Mouse (Mus musculus): ENCODE data around the gene Gstcd. TPM values are rescaled to one million over a fixed set of nuclear protein-coding genes. Genes with fewer than 3 reads are reported as not detected.

Gstcd gene
- total RNA-seq (2012; rRNA removed): 24.2 and 25.2 TPM in 2 replicates

- Histone ChIP-seq H3K27ac (ENCODE audit: insufficient read depth, low read depth, low read length, poor library complexity, severe bottlenecking) (peak within 1 kb of the TSS; percentile 92), H3K9me3 (ENCODE audit: control insufficient read depth, insufficient read depth, low read depth, low read length) (no peaks in the 10 kb centered on the region), H3K36me3 (ENCODE audit: control insufficient read depth, insufficient read depth, low read length, poor library complexity, severe bottlenecking) (no peaks in the 10 kb centered on the region; the same call in 1 of the 2 replicates), H3K4me3 (ENCODE audit: insufficient read depth in 1 of 2, low read depth in 1 of 2, low read length in 2 of 2, poor library complexity in 1 of 2, severe bottlenecking in 1 of 2) (peak within 1 kb of the TSS; percentile 97 to 99), H3K4me1 (ENCODE audit: control insufficient read depth in 2 of 2, insufficient read depth in 2 of 2, low read length in 2 of 2, poor library complexity in 1 of 2) (no peaks in the 10 kb centered on the region), H3K9ac (ENCODE audit: insufficient read depth, low read depth, low read length, poor library complexity, severe bottlenecking) (peak within 1 kb of the TSS; percentile 99)
- TF ChIP-seq CHD2 (IDR thresholded peaks at IDR 0.05; ENCODE audit: low read depth, low read length) (0 out of 2 replicates have a peak, but pooled peaks have one; percentile 57), ZC3H11A (IDR thresholded peaks at IDR 0.05; ENCODE audit: borderline replicate concordance, low read depth, low read length) (no peak), MAFK (IDR thresholded peaks at IDR 0.05; ENCODE audit: insufficient read depth, low read depth, low read length) (no peak), ZNF384 (IDR thresholded peaks at IDR 0.05; ENCODE audit: low read depth, low read length) (no peak), HCFC1 (IDR thresholded peaks at IDR 0.05; ENCODE audit: borderline replicate concordance, insufficient read depth, low read length) (peak; percentile 89)
- in situ Hi-C loops (cut with MboI; ENCODE audit: low sequenced_read_pairs in 2 of 2, unreplicated experiment in 2 of 2): no loop called here
- DNase-seq (ENCODE audit: low read depth, low spot score): peak; percentile 91
Observed at GRCm38 (mm10) chr3:133091664-133092273, at the start of gene Gstcd, which contains the start of gene Ints12. Gene Gstcd, minus strand, starts transcription at chr3:133092033. Gene Ints12, plus strand, starts transcription at chr3:133091840.

GRCm38 (mm10) chr3:133132611-133133010 lies 40.8 kb upstream of the Gstcd start:
- Histone ChIP-seq H3K27ac (ENCODE audit: insufficient read depth, low read depth, low read length, poor library complexity, severe bottlenecking) (no peak overlapping the region), H3K9me3 (ENCODE audit: control insufficient read depth, insufficient read depth, low read depth, low read length) (no peaks in the 10 kb centered on the region), H3K9ac (ENCODE audit: insufficient read depth, low read depth, low read length, poor library complexity, severe bottlenecking) (no peak overlapping the region), H3K4me3 (ENCODE audit: insufficient read depth in 1 of 2, low read depth in 1 of 2, low read length in 2 of 2, poor library complexity in 1 of 2, severe bottlenecking in 1 of 2) (no peak overlapping the region), H3K4me1 (ENCODE audit: control insufficient read depth in 2 of 2, insufficient read depth in 2 of 2, low read length in 2 of 2, poor library complexity in 1 of 2) (no peaks in the 10 kb centered on the region), H3K36me3 (ENCODE audit: control insufficient read depth, insufficient read depth, low read length, poor library complexity, severe bottlenecking) (no peaks in the 10 kb centered on the region)
- in situ Hi-C loops (cut with MboI; ENCODE audit: low sequenced_read_pairs in 2 of 2, unreplicated experiment in 2 of 2): no loop called here
- TF ChIP-seq ZNF384 (IDR thresholded peaks at IDR 0.05; ENCODE audit: low read depth, low read length) (no peak), CHD2 (IDR thresholded peaks at IDR 0.05; ENCODE audit: low read depth, low read length) (no peak), ZC3H11A (IDR thresholded peaks at IDR 0.05; ENCODE audit: borderline replicate concordance, low read depth, low read length) (no peak), MAFK (IDR thresholded peaks at IDR 0.05; ENCODE audit: insufficient read depth, low read depth, low read length) (no peak), HCFC1 (IDR thresholded peaks at IDR 0.05; ENCODE audit: borderline replicate concordance, insufficient read depth, low read length) (no peak)
- DNase-seq (ENCODE audit: low read depth, low spot score): no peak

- no peaks in the 10 kb centered on the region for H3K9me3 ChIP-seq (ENCODE audit: control insufficient read depth, insufficient read depth, low read depth, low read length)
- TF ChIP-seq MAFK (IDR thresholded peaks at IDR 0.05; ENCODE audit: insufficient read depth, low read depth, low read length) (peak; percentile 60), ZNF384 (IDR thresholded peaks at IDR 0.05; ENCODE audit: low read depth, low read length) (no peak)
- H3K4me1 ChIP-seq (ENCODE audit: control insufficient read depth in 2 of 2, insufficient read depth in 2 of 2, low read length in 2 of 2, poor library complexity in 1 of 2): no peaks in the 10 kb centered on the region
- no peak overlapping the region for H3K4me3 ChIP-seq (ENCODE audit: insufficient read depth in 1 of 2, low read depth in 1 of 2, low read length in 2 of 2, poor library complexity in 1 of 2, severe bottlenecking in 1 of 2)
- H3K27ac ChIP-seq (ENCODE audit: insufficient read depth, low read depth, low read length, poor library complexity, severe bottlenecking): no peak overlapping the region
- no peaks in the 10 kb centered on the region for H3K36me3 ChIP-seq (ENCODE audit: control insufficient read depth, insufficient read depth, low read length, poor library complexity, severe bottlenecking)
- in situ Hi-C loops (cut with MboI; ENCODE audit: low sequenced_read_pairs in 2 of 2, unreplicated experiment in 2 of 2): no loop called here
- DNase-seq (ENCODE audit: low read depth, low spot score): no peak
- H3K9ac ChIP-seq (ENCODE audit: insufficient read depth, low read depth, low read length, poor library complexity, severe bottlenecking): no peak overlapping the region
Observed at GRCm38 (mm10) chr3:133131372-133131771, 39.5 kb upstream of the Gstcd start.

GRCm38 (mm10) chr3:133113281-133113680 lies 21.4 kb upstream of the Gstcd start:
- in situ Hi-C loops (cut with MboI; ENCODE audit: low sequenced_read_pairs in 2 of 2, unreplicated experiment in 2 of 2): no loop called here
- Histone ChIP-seq H3K9ac (ENCODE audit: insufficient read depth, low read depth, low read length, poor library complexity, severe bottlenecking) (no peak overlapping the region), H3K9me3 (ENCODE audit: control insufficient read depth, insufficient read depth, low read depth, low read length) (no peaks in the 10 kb centered on the region), H3K4me1 (ENCODE audit: control insufficient read depth in 2 of 2, insufficient read depth in 2 of 2, low read length in 2 of 2, poor library complexity in 1 of 2) (no peaks in the 10 kb centered on the region), H3K4me3 (ENCODE audit: insufficient read depth in 1 of 2, low read depth in 1 of 2, low read length in 2 of 2, poor library complexity in 1 of 2, severe bottlenecking in 1 of 2) (no peak overlapping the region), H3K36me3 (ENCODE audit: control insufficient read depth, insufficient read depth, low read length, poor library complexity, severe bottlenecking) (peaks cover 4% of the 10 kb centered on the region; the same call in 1 of the 2 replicates), H3K27ac (ENCODE audit: insufficient read depth, low read depth, low read length, poor library complexity, severe bottlenecking) (no peak overlapping the region)
- no peak for TF ChIP-seq CHD2 (IDR thresholded peaks at IDR 0.05; ENCODE audit: low read depth, low read length)
- TF ChIP-seq ZNF384 (IDR thresholded peaks at IDR 0.05; ENCODE audit: low read depth, low read length): no peak
- TF ChIP-seq MAFK (IDR thresholded peaks at IDR 0.05; ENCODE audit: insufficient read depth, low read depth, low read length): no peak
- no peak for TF ChIP-seq HCFC1 (IDR thresholded peaks at IDR 0.05; ENCODE audit: borderline replicate concordance, insufficient read depth, low read length)
- TF ChIP-seq ZC3H11A (IDR thresholded peaks at IDR 0.05; ENCODE audit: borderline replicate concordance, low read depth, low read length): no peak
- no peak for DNase-seq (ENCODE audit: low read depth, low spot score)
